Mouse (Mus musculus): ENCODE measurements around the gene Mdfi.

Mdfi gene

GRCm38 (mm10) chr17:47802806-47803205 lies 31.7 kb downstream of the Mdfi start:
- DNase-seq (ENCODE audit: low read depth, low spot score): no peak

GRCm38 (mm10) chr17:47797383-47797782 lies 37.1 kb downstream of the Mdfi start:
- no peak for DNase-seq (ENCODE audit: low read depth, low spot score)

- no peak for DNase-seq (ENCODE audit: low read depth, low spot score)
Observed at GRCm38 (mm10) chr17:47796968-47797367, 37.5 kb downstream of the Mdfi start.

GRCm38 (mm10) chr17:47796156-47796816 lies 38.2 kb downstream of the Mdfi start:
- DNase-seq (ENCODE audit: low read depth, low spot score): no peak

GRCm38 (mm10) chr17:47795446-47795845 lies 39.0 kb downstream of the Mdfi start:
- DNase-seq (ENCODE audit: low read depth, low spot score): peak; percentile 44

- peak; percentile 70 for DNase-seq (ENCODE audit: low read depth, low spot score)
Observed at GRCm38 (mm10) chr17:47793377-47793776, 41.1 kb downstream of the Mdfi start.

- peak; percentile 57 for DNase-seq (ENCODE audit: low read depth, low spot score)
Observed at GRCm38 (mm10) chr17:47792098-47792863, 42.2 kb downstream of the Mdfi start.

GRCm38 (mm10) chr17:47788996-47789395 lies 45.5 kb downstream of the Mdfi start:
- DNase-seq (ENCODE audit: low read depth, low spot score): no peak

GRCm38 (mm10) chr17:47788306-47788705 lies 46.2 kb downstream of the Mdfi start:
- no peak for DNase-seq (ENCODE audit: low read depth, low spot score)

GRCm38 (mm10) chr17:47787632-47788031 lies 46.9 kb downstream of the Mdfi start:
- DNase-seq (ENCODE audit: low read depth, low spot score): no peak

GRCm38 (mm10) chr17:47784411-47784810 lies 50.1 kb downstream of the Mdfi start:
- DNase-seq (ENCODE audit: low read depth, low spot score): no peak

GRCm38 (mm10) chr17:47783445-47784223 lies 50.9 kb downstream of the Mdfi start:
- DNase-seq (ENCODE audit: low read depth, low spot score): no peak

GRCm38 (mm10) chr17:47782486-47782885 lies 52.0 kb downstream of the Mdfi start:
- no peak for DNase-seq (ENCODE audit: low read depth, low spot score)

- DNase-seq (ENCODE audit: low read depth, low spot score): no peak
Observed at GRCm38 (mm10) chr17:47780470-47780869, 54.0 kb downstream of the Mdfi start.

GRCm38 (mm10) chr17:47777141-47777540 lies 57.4 kb downstream of the Mdfi start:
- DNase-seq (ENCODE audit: low read depth, low spot score): no peak

GRCm38 (mm10) chr17:47773604-47774003 lies 60.9 kb downstream of the Mdfi start:
- no peak for DNase-seq (ENCODE audit: low read depth, low spot score)

GRCm38 (mm10) chr17:47769389-47770299 lies 64.8 kb downstream of the Mdfi start:
- no peak for DNase-seq (ENCODE audit: low read depth, low spot score)

- peak; percentile 15 for DNase-seq (ENCODE audit: low read depth, low spot score)
Observed at GRCm38 (mm10) chr17:47768707-47769276, 65.7 kb downstream of the Mdfi start.

GRCm38 (mm10) chr17:47767456-47768141 lies 66.9 kb downstream of the Mdfi start:
- no peak for DNase-seq (ENCODE audit: low read depth, low spot score)

GRCm38 (mm10) chr17:47767081-47767455 lies 67.4 kb downstream of the Mdfi start:
- DNase-seq (ENCODE audit: low read depth, low spot score): no peak

All from CD4-positive helper T cell, adult 2 months (primary cell).